Mouse (Mus musculus): Measurements from ENCODE around the gene Fam50b.

DNA sequence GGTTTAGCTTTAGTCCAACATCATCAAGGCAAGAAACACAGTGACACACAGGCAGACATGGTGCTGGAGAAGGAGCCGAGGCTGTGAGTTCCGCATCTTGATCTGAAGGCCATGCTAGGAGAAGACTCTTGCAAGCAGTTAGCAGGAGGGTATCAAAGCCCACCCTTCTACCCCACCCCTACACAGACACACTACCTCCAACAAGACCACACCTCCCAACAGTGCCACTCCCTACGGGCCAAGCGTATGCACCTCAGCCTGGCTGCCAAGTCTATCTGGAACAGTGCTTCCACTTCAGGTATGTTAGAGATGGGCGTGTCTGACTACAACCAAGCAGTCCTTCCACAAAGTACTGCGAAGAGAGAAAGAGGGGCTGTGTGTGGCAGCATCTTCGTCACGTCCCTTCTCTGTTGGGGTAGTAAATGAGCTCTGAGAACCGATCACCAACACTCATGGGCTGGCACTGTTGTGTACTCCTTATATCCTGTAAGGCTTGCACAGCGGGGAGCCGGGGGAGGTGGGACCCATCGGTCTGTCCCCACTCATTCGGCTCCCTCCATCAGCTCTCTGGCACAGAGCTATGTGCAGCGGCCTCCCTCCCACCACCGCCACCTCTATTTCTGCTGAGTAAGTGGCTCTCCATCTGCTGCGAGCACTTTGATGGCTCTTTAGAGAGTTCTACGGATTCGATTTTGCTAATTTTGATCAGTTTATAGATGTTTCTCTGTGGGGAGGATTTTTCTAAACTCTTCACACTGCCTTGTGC is 33.1 kb downstream of the Fam50b start:
- no peak for TF ChIP-seq USF1 (IDR thresholded peaks at IDR 0.05; ENCODE audit: low read depth, low read length)
- TF ChIP-seq GATA1 (IDR thresholded peaks at IDR 0.05; ENCODE audit: low read depth, low read length): no peak
- no peak for TF ChIP-seq ZNF384 (IDR thresholded peaks at IDR 0.05; ENCODE audit: low read depth, low read length)
- TF ChIP-seq CTCF (IDR thresholded peaks at IDR 0.05 in 2 of 3, conservative IDR thresholded peaks at IDR 0.05 in 1 of 3; ENCODE audit: control insufficient read depth in 1 of 3, insufficient read depth in 1 of 3, low read depth in 2 of 3, low read length in 3 of 3, poor library complexity in 1 of 3, severe bottlenecking in 1 of 3): no peak
- TF ChIP-seq TCF12 (IDR thresholded peaks at IDR 0.05; ENCODE audit: low read depth, low read length): no peak

Measured in MEL (cell line).